Comparison of ENCODE assay signal across 8 mouse cellular contexts in the genomic region with DNA sequence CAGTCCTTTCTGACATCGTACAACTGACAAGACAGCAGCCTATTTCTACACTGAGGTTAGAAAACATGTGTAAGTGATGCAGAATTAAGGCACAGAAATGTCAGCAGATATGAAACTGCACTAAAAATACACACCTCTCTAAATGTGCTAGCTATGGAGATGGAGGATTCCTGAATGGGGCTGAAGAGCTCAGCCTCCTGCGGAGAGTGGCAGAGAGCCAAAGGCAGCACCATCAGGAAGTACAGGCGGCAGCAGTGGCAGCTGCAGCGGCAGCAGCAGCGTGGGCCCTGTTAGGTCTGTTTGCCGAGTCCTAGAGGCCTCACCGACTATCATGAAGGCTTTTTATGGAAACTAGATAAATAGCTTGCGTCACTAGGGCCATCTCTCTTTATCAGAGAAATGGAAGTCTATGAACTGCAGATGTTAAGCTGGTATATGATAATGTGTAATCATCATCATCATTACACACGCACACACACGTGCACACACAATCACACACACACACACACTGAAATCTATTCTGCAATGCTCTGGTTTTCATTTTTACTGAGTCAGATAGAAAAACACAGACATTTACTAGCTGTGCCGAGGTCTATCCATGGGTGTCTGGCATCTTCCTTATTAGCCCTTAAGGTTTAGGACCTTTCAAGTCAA.
DNase-seq lines count a peak whose midpoint lies in the region; ATAC-seq and TF ChIP-seq lines count a peak whose summit lies in the region.
"Had no signal": no experiment of that assay in that cellular context is flagged by ENCODE, and none has a peak within 500 bp of the region (broad histone marks: within the 10 kb centered on the region; RNA-seq: fewer than 3 reads in every experiment).

No protein-coding gene starts in this region.

- ATAC-seq in heart, embryonic 16.5 days (replicated peaks; ENCODE audit: extremely low read depth, insufficient read depth, low FRiP score), result peak; percentile 93
- ATAC-seq in stomach, postnatal 0 days (ENCODE audit: low FRiP score, low TSS enrichment), result peak; percentile 64

- peak overlapping the region; percentile 33; the same call in 1 of the 2 replicates for H3K4me2 ChIP-seq in heart, embryonic 16.5 days (ENCODE audit: low read depth, low read length)
- H3K4me2 ChIP-seq in stomach, postnatal 0 days (replicated peaks; ENCODE audit: low read depth), result no peak overlapping the region
- H3K4me2 ChIP-seq: embryonic facial prominence, embryonic 15.5 days had no signal

- H3K9me3 ChIP-seq in heart, embryonic 16.5 days (replicated peaks; ENCODE audit: control insufficient read depth, low read length), result no peaks in the 10 kb centered on the region
- no peaks in the 10 kb centered on the region for H3K9me3 ChIP-seq in stomach, postnatal 0 days (ENCODE audit: control insufficient read depth, low read length)
- H3K9me3 ChIP-seq: embryonic facial prominence, embryonic 15.5 days had no signal

- no peak overlapping the region for H3K9ac ChIP-seq in heart, embryonic 16.5 days (ENCODE audit: low read length)
- no peak overlapping the region for H3K9ac ChIP-seq in stomach, postnatal 0 days (ENCODE audit: low read length)
- H3K9ac ChIP-seq: embryonic facial prominence, embryonic 15.5 days had no signal

- no peak overlapping the region for H3K4me3 ChIP-seq in heart, embryonic 16.5 days (ENCODE audit: low read length)
- H3K4me3 ChIP-seq in stomach, postnatal 0 days (ENCODE audit: low read depth, low read length), result no peak overlapping the region
- H3K4me3 ChIP-seq: embryonic facial prominence, embryonic 15.5 days had no signal

- peak; percentile 13 for DNase-seq in thymus, postnatal 4 days
- no peak for DNase-seq in thymus, postnatal 0 days (ENCODE audit: low spot score)
- peak; percentile 77 to 84 for DNase-seq in cerebellum, postnatal 10 days
- DNase-seq in layer of hippocampus, postnatal 10 days (ENCODE audit: low spot score in 2 of 2), result peak; percentile 52 to 71
- peak; percentile 7 for DNase-seq in lung, postnatal 25 days (ENCODE audit: low spot score)
- peak; percentile 71 for DNase-seq in stomach, postnatal 0 days (ENCODE audit: low spot score)

- peak overlapping the region; percentile 74 for H3K27ac ChIP-seq in heart, embryonic 16.5 days (ENCODE audit: low read length)
- H3K27ac ChIP-seq in stomach, postnatal 0 days (replicated peaks), result no peak overlapping the region
- H3K27ac ChIP-seq: embryonic facial prominence, embryonic 15.5 days had no signal

- H3K4me1 ChIP-seq in heart, embryonic 16.5 days (ENCODE audit: control insufficient read depth, insufficient read depth, low read length), result peaks cover 16% of the 10 kb centered on the region
- no peaks in the 10 kb centered on the region for H3K4me1 ChIP-seq in stomach, postnatal 0 days (replicated peaks; ENCODE audit: control insufficient read depth, insufficient read depth)

- no peaks in the 10 kb centered on the region for H3K36me3 ChIP-seq in heart, embryonic 16.5 days (ENCODE audit: control insufficient read depth, insufficient read depth)
- no peaks in the 10 kb centered on the region for H3K36me3 ChIP-seq in stomach, postnatal 0 days (ENCODE audit: control insufficient read depth, insufficient read depth, low read length)
- H3K36me3 ChIP-seq: embryonic facial prominence, embryonic 15.5 days had no signal

- TF ChIP-seq CTCF in stomach, postnatal 0 days (IDR thresholded peaks at IDR 0.05; ENCODE audit: low read depth), result no peak

- no peak for TF ChIP-seq EP300 in stomach, postnatal 0 days (optimal IDR thresholded peaks at IDR 0.05)

- WGBS in heart, embryonic 16.5 days, result 11% methylated on average over 11 of the region's 11 CpGs
- 29% methylated on average over 11 of the region's 11 CpGs for WGBS in stomach, postnatal 0 days

- H3K27me3 ChIP-seq in heart, embryonic 16.5 days (ENCODE audit: control insufficient read depth, insufficient read depth, low read length), result no peaks in the 10 kb centered on the region
- no peaks in the 10 kb centered on the region for H3K27me3 ChIP-seq in stomach, postnatal 0 days (ENCODE audit: control insufficient read depth, insufficient read depth, low read length)
- H3K27me3 ChIP-seq: embryonic facial prominence, embryonic 15.5 days had no signal
